Mouse (Mus musculus): ENCODE results near the gene Tnp2. TPM values are rescaled to one million over a fixed set of nuclear protein-coding genes. Genes with fewer than 3 reads are reported as not detected.
"Not testable (repeated sequence)": the region's sequence is repeated elsewhere in the genome, so short reads cannot be mapped to it uniquely, and the experiment has no call there.

The Tnp2 gene
- total RNA-seq, 2 experiments from 2014 or later = not detected

GRCm38 (mm10) chr16:10802420-10802819, 14.0 kb upstream of the Tnp2 start:
- DNase-seq (ENCODE audit: low spot score in 2 of 2); intact Hi-C loops (cut with DNase I): not testable (repeated sequence)

GRCm38 (mm10) chr16:10796034-10796433, 7.6 kb upstream of the Tnp2 start, which contains the start of gene Prm2:
Gene Prm2 (minus strand): TSS chr16:10796134.
- no peak for DNase-seq (ENCODE audit: low spot score in 2 of 2)
- intact Hi-C loops (cut with DNase I) = no loop called here

- DNase-seq (ENCODE audit: low spot score in 2 of 2) = no peak
- intact Hi-C loops (cut with DNase I) = no loop called here
Measured at GRCm38 (mm10) chr16:10790702-10791101, 2.2 kb upstream of the Tnp2 start, which contains the start of gene Prm3. Gene Prm3 (minus strand): TSS chr16:10790914.

GRCm38 (mm10) chr16:10788866-10789265, 406 bp upstream of the Tnp2 start:
- intact Hi-C loops (cut with DNase I) = loop anchor here (5.0 kb wide), 3 partner anchors 48 to 202 kb away; partner anchors contain the start of gene Rmi2
- DNase-seq (ENCODE audit: low spot score in 2 of 2) = no peak

- intact Hi-C loops (cut with DNase I) = loop anchor here (5.0 kb wide), 3 partner anchors 50 to 200 kb away; partner anchors contain the start of gene Rmi2
- no peak for DNase-seq (ENCODE audit: low spot score in 2 of 2)
Measured at GRCm38 (mm10) chr16:10787548-10788058, 857 bp downstream of the Tnp2 start.

GRCm38 (mm10) chr16:10786782-10787547, 1.5 kb downstream of the Tnp2 start:
- intact Hi-C loops (cut with DNase I) = loop anchor here (5.0 kb wide), 3 partner anchors 50 to 200 kb away; partner anchors contain the start of gene Rmi2
- no peak for DNase-seq (ENCODE audit: low spot score in 2 of 2)

GRCm38 (mm10) chr16:10786288-10786687, 2.2 kb downstream of the Tnp2 start:
- intact Hi-C loops (cut with DNase I) = loop anchor here (5.0 kb wide), 3 partner anchors 51 to 199 kb away; partner anchors contain the start of gene Rmi2
- peak; percentile 83 to 90 for DNase-seq (ENCODE audit: low spot score in 2 of 2)

GRCm38 (mm10) chr16:10785371-10786231, 2.9 kb downstream of the Tnp2 start, which contains the start of gene Socs1:
Gene Socs1 (minus strand): TSS chr16:10785536.
- intact Hi-C loops (cut with DNase I) = loop anchor here (2.0 to 5.0 kb wide), 4 partner anchors 52 to 213 kb away; partner anchors contain the start of gene Rmi2
- DNase-seq (ENCODE audit: low spot score in 2 of 2) = peak; percentile 81 to 82

- peak; percentile 87 to 88 for DNase-seq (ENCODE audit: low spot score in 2 of 2)
- intact Hi-C loops (cut with DNase I) = loop anchor here (2.0 to 5.0 kb wide), 5 partner anchors 52 to 212 kb away; partner anchors contain the start of gene Rmi2
Measured at GRCm38 (mm10) chr16:10784793-10785370, 3.6 kb downstream of the Tnp2 start.

GRCm38 (mm10) chr16:10783883-10784792, 4.3 kb downstream of the Tnp2 start:
- DNase-seq (ENCODE audit: low spot score in 2 of 2) = peak; percentile 36 to 51
- intact Hi-C loops (cut with DNase I) = loop anchor here (2.0 to 5.0 kb wide), 2 partner anchors 117 to 211 kb away; no protein-coding TSS in a partner anchor

- DNase-seq (ENCODE audit: low spot score in 2 of 2) = no peak
- intact Hi-C loops (cut with DNase I) = loop anchor here (5.0 kb wide), 1 partner anchor 116 kb away; no protein-coding TSS in a partner anchor
Measured at GRCm38 (mm10) chr16:10783451-10783850, 5.0 kb downstream of the Tnp2 start.

GRCm38 (mm10) chr16:10783152-10783434, 5.4 kb downstream of the Tnp2 start:
- intact Hi-C loops (cut with DNase I) = loop anchor here (5.0 kb wide), 1 partner anchor 116 kb away; no protein-coding TSS in a partner anchor
- DNase-seq (ENCODE audit: low spot score in 2 of 2) = no peak

GRCm38 (mm10) chr16:10782377-10783151, 5.9 kb downstream of the Tnp2 start:
- no peak for DNase-seq (ENCODE audit: low spot score in 2 of 2)

GRCm38 (mm10) chr16:10781862-10782371, 6.5 kb downstream of the Tnp2 start:
- intact Hi-C loops (cut with DNase I) = loop anchor here (5.0 kb wide), 1 partner anchor 115 kb away; no protein-coding TSS in a partner anchor
- DNase-seq (ENCODE audit: low spot score in 2 of 2) = no peak

More at GRCm38 (mm10) chr16:10782377-10783151, 5.9 kb downstream of the Tnp2 start:
- intact Hi-C loops (cut with DNase I) = loop anchor here (5.0 kb wide), 1 partner anchor 115 kb away; no protein-coding TSS in a partner anchor

- DNase-seq (ENCODE audit: low spot score in 2 of 2) = no peak
- intact Hi-C loops (cut with DNase I) = loop anchor here (5.0 kb wide), 1 partner anchor 113 kb away; no protein-coding TSS in a partner anchor
Measured at GRCm38 (mm10) chr16:10780631-10781120, 7.8 kb downstream of the Tnp2 start.

- intact Hi-C loops (cut with DNase I) = no loop called here
- DNase-seq (ENCODE audit: low spot score in 2 of 2) = no peak
Measured at GRCm38 (mm10) chr16:10777579-10778160, 10.8 kb downstream of the Tnp2 start.
